Mouse (Mus musculus): ENCODE results near the gene Kcnk12.

GRCm38 (mm10) chr17:87791517-87792098 is 6.2 kb downstream of the Kcnk12 start:
- no peak for TF ChIP-seq POLR2A (IDR thresholded peaks at IDR 0.05; ENCODE audit: extremely low read depth, insufficient read depth, low read length)
- TF ChIP-seq CTCF (IDR thresholded peaks at IDR 0.05; ENCODE audit: low read depth, low read length): no peak
